8 mouse cellular contexts compared by ENCODE assay signal in the genomic region with DNA sequence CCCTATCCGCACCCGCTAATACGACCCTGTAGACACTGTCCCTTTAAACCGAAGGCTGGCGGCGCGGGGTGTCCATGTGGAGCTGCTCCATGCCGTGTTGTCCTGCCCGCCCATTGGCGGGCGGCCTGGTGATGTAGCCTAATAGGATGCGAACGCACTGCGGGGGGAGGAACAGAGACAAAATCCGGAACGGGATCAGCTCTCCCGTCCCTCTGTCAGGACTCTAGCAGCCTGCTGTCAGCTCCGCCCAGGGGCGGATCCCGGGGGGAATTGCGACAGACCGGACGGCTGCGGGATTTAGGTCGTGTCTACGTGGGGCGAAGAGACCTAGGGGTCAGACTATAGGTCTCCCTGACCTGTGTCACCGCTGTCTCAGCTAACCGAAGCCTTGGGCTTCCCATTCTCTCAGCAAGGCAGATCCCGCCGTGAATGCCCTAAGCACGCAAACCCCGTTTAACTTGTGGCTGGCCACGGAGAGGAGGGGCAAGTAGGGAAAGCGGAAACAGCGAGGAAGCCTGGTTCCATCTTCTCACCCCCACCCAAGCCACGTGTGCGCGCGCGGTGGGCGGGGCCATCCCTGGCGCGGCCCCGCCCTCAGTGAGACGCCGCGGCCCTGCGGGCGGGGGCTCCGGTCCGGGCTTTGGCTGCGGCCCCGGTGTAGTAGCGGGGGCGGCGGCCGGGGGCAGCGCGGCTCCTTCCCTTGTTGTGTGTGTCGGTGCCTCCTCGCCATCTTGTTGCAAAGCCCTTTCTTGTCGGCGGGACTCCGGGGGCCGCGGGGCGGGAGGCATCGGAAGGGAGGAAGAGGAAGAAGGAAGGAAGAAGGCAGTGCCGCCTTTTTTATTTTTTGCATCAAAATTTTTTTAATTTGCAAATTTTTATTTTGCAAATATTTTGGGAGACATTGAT. TPM values are rescaled to one million over a fixed set of nuclear protein-coding genes. Genes with fewer than 3 reads are reported as not detected.
DNase-seq lines count a peak whose midpoint lies in the region; ATAC-seq and TF ChIP-seq lines count a peak whose summit lies in the region.

A gene (plus strand): TSS at position 665 of the 906 bp plus-strand sequence.

- peak; percentile 55 for ATAC-seq in common myeloid progenitor, adult 5-6 weeks (replicated peaks; ENCODE audit: low read depth, poor library complexity, severe bottlenecking)
- ATAC-seq in hindbrain, postnatal 0 days, result peak; percentile 88
- peak; percentile 50 for ATAC-seq in megakaryocyte, adult 5-6 weeks (ENCODE audit: poor library complexity, severe bottlenecking)

- H3K9ac ChIP-seq in hindbrain, postnatal 0 days (replicated peaks; ENCODE audit: low read length), result peak within 1 kb of the TSS; percentile 97

- intact Hi-C loops in gastrocnemius, adult 2 months (cut with DNase I), result loop anchor here (1.0 to 5.0 kb wide), 2 partner anchors 8 to 178 kb away; no protein-coding TSS in a partner anchor
- intact Hi-C loops in left cerebral cortex, adult 2 months (cut with DNase I), result loop anchor here (5.0 kb wide), 3 partner anchors 108 to 342 kb away; a partner anchor contains a TSS

- peak within 1 kb of the TSS; percentile 62 for H3K4me2 ChIP-seq in hindbrain, postnatal 0 days (ENCODE audit: low read depth, low read length)

- peak within 1 kb of the TSS; percentile 99 for H3K27ac ChIP-seq in gastrocnemius, adult 2 months
- peak within 1 kb of the TSS; percentile 95 for H3K27ac ChIP-seq in hindbrain, postnatal 0 days
- H3K27ac ChIP-seq in left cerebral cortex, adult 2 months, result peak within 1 kb of the TSS; percentile 96

- H3K9me3 ChIP-seq in hindbrain, postnatal 0 days (ENCODE audit: low read length), result no peaks in the 10 kb centered on the region

- WGBS in hindbrain, postnatal 0 days, result under 1% methylated on average over 66 of the region's 70 CpGs

- H3K27me3 ChIP-seq in hindbrain, postnatal 0 days (ENCODE audit: insufficient read depth, low read length), result no peaks in the 10 kb centered on the region

- H3K36me3 ChIP-seq in hindbrain, postnatal 0 days (ENCODE audit: insufficient read depth, low read length), result no peaks in the 10 kb centered on the region; the same call in 1 of the 2 replicates

- DNase-seq in ZHBTc4 (ENCODE audit: low read depth, low spot score), result peak; percentile 99
- DNase-seq in gastrocnemius, adult 2 months, result peak; percentile 100
- DNase-seq in hindbrain, postnatal 0 days (ENCODE audit: low spot score), result peak; percentile 100
- peak; percentile 95 to 99 for DNase-seq in left cerebral cortex, adult 2 months (ENCODE audit: extremely low spot score in 1 of 2, low spot score in 2 of 2)
- DNase-seq in right cerebral cortex, adult 2 months (ENCODE audit: low spot score in 2 of 2), result peak; percentile 97 to 99
- DNase-seq in urinary bladder, postnatal 14 days (ENCODE audit: low spot score), result peak; percentile 99

- peaks cover 22% of the 10 kb centered on the region for H3K4me1 ChIP-seq in hindbrain, postnatal 0 days (ENCODE audit: insufficient read depth, low read length)

- peak within 1 kb of the TSS; percentile 95 for H3K4me3 ChIP-seq in gastrocnemius, adult 2 months
- peak within 1 kb of the TSS; percentile 95 for H3K4me3 ChIP-seq in hindbrain, postnatal 0 days (ENCODE audit: low read length)
- H3K4me3 ChIP-seq in left cerebral cortex, adult 2 months, result peak within 1 kb of the TSS; percentile 76

- TF ChIP-seq CTCF in gastrocnemius, adult 2 months (IDR thresholded peaks at IDR 0.05), result peak; percentile 24; the same call in 1 of the 2 replicates
- 0 out of 2 replicates have a peak, but pooled peaks have one; percentile 9 for TF ChIP-seq CTCF in hindbrain, postnatal 0 days (IDR thresholded peaks at IDR 0.05; ENCODE audit: low read depth)
- TF ChIP-seq CTCF in left cerebral cortex, adult 2 months (IDR thresholded peaks at IDR 0.05), result no peak; the same call in none of the 2 replicates

RNA-seq across cellular contexts. Expression of the gene that starts here (rescaled TPM):
- 4.9 and 10.6 TPM in 2 replicates for total RNA-seq in common myeloid progenitor, adult 5-6 weeks (2017)
- total RNA-seq in gastrocnemius, adult 2 months (2021), result 10 to 100 TPM in 1 of 2 experiments, 1 to 10 TPM in 1; 6.1 to 11.6 TPM
- total RNA-seq in hindbrain, postnatal 0 days (2014; rRNA removed), result 18.5 and 22.8 TPM in 2 replicates
- polyA plus RNA-seq in hindbrain, postnatal 0 days (2015; fragmentation: Nextera tagmentation; extraction: Ambion mirVana), result 7.0 and 8.4 TPM in 2 replicates
- total RNA-seq in left cerebral cortex, adult 2 months (2021), result 10 to 100 TPM; 32.4 to 37.3 TPM
- total RNA-seq in megakaryocyte, adult 5-6 weeks (2015), result 14.5 and 17.0 TPM in 2 replicates
- 3.8 and 6.1 TPM in 2 replicates for total RNA-seq in megakaryocyte, adult 5-6 weeks (2017)

Comparison
In these comparisons a context has a peak if more than half of its experiments do, and no peak if none do; other contexts are left out.
1. Peak in every context shown above with its lines: DNase-seq, ATAC-seq, H3K4me3 ChIP-seq and H3K27ac ChIP-seq.